Mouse (Mus musculus) hindbrain, embryonic 11.5 days (tissue): ENCODE data around the gene Klrb1a. TPM values are rescaled to one million over a fixed set of nuclear protein-coding genes. Genes with fewer than 3 reads are reported as not detected.
A peak's percentile ranks its signal among the peaks of the same experiment; 100 is the strongest.

Experiments
- ATAC-seq: fragments of 200-750 bp; cut with Nextera tagmentation; 2 replicates; pipeline ENCODE4 v1.8.0; 2017; ENCODE audit warnings: mild to moderate bottlenecking, moderate TSS enrichment, moderate library complexity; ENCODE audit not compliant: low FRiP score
- DNase-seq: peaks from one replicate; pipeline ENCODE4 v3.0.0-alpha.2; 2015; ENCODE audit warnings: low spot score
- H3K27ac ChIP-seq: fragments of 300-500 bp; sonication (generic); 2 replicates; pipeline ENCODE4 v1.5.1; 2014; ENCODE audit warnings: mild to moderate bottlenecking, low read depth, low read length
- H3K27me3 ChIP-seq: fragments of 300-500 bp; sonication (generic); 2 replicates; pipeline ENCODE4 v1.6.1; 2014; ENCODE audit warnings: mild to moderate bottlenecking, low read length, moderate library complexity, mixed read lengths; ENCODE audit not compliant: control insufficient read depth, insufficient read depth
- H3K36me3 ChIP-seq: fragments of 300-500 bp; sonication (generic); 2 replicates; pipeline ENCODE4 v1.6.1; 2014; ENCODE audit warnings: mild to moderate bottlenecking, low read length, moderate library complexity, mixed read lengths; ENCODE audit not compliant: control insufficient read depth, insufficient read depth
- H3K4me1 ChIP-seq: fragments of 300-500 bp; sonication (generic); replicated peaks from 2 replicates; pipeline ENCODE4 v1.6.1; 2014; ENCODE audit warnings: low read length, mixed read lengths; ENCODE audit not compliant: control insufficient read depth, insufficient read depth
- H3K4me2 ChIP-seq: fragments of 300-500 bp; sonication (generic); replicated peaks from 2 replicates; pipeline ENCODE4 v1.6.1; 2014; ENCODE audit warnings: mild to moderate bottlenecking, low read depth, low read length
- H3K4me3 ChIP-seq: fragments of 300-500 bp; sonication (generic); 2 replicates; pipeline ENCODE4 v1.5.1; 2014; ENCODE audit warnings: low read depth, low read length
- H3K9ac ChIP-seq: fragments of 300-500 bp; sonication (generic); 2 replicates; pipeline ENCODE4 v1.6.1; 2014; ENCODE audit warnings: low read depth, low read length
- H3K9me3 ChIP-seq: fragments of 300-500 bp; sonication (generic); 2 replicates; pipeline ENCODE4 v1.6.1; 2016; ENCODE audit warnings: low read length; ENCODE audit not compliant: control insufficient read depth
- WGBS: fragments of 180-500 bp; shearing (Covaris S2); extraction: QIAGEN DNeasy Blood & Tissue Kit; methylation state at CpG from one replicate; pipeline ENCODE4 v1.1.7; 2014; 5-methylcytosine and 5-hydroxymethylcytosine counted together
- polyA plus RNA-seq: library from polyadenylated mRNA; unstranded; fragments of >200 nt; fragmentation: Nextera tagmentation; extraction: Ambion mirVana; gene quantifications from 2 replicates; pipeline ENCODE4 v1.2.1, GENCODE M21; 2014

Klrb1a gene
- polyA plus RNA-seq, 1 experiment from 2014 or later = not detected

DNA sequence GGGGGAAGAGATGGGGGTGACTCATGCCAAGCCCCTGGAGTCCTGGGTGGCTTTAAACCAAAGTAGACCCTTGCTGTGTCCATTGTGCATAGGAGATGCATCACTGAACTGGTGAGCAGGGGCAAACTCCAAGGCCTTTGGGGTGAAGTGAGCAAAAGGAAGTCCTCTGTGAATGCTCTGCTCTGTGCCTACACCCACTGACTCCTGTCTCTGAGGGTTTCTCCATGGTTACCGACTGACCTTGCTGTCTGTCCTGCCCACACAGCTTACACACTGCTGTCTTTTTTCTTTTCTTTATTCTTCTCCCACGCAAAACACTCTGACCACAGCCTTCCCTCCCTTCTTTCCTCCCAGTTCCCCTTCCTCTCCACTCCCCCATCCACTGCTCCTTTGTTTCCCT lies 600 bp downstream of the Klrb1a start:
- 54% methylated on average over 2 of the region's 2 CpGs for WGBS
- H3K27me3 ChIP-seq = no peaks in the 10 kb centered on the region
- H3K4me3 ChIP-seq = no peak overlapping the region
- no peak overlapping the region for H3K27ac ChIP-seq
- no peak overlapping the region for H3K4me2 ChIP-seq
- ATAC-seq (no peak), DNase-seq (no peak)
- H3K36me3 ChIP-seq = no peaks in the 10 kb centered on the region
- no peak overlapping the region for H3K9ac ChIP-seq
- H3K9me3 ChIP-seq = no peaks in the 10 kb centered on the region
- no peaks in the 10 kb centered on the region for H3K4me1 ChIP-seq

DNA sequence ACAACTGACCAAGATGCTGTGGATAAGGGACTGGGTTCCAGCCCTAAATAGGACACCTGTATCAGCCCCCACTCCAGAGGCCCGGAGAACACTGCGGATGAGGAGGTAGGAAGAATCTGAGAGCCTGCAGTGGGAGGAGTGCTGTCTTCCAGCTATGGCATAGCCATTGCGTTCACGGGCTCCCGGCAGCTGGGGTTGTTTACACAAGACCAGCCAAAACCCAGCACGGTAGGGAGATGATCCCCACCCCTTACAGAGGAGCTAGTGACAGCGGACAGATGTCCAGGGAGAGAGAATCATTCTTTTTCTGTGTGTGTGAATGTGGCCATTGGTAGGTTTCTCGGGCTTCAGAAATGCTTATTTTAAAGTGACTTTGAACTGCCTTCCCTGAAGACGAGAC lies 17.0 kb downstream of the Klrb1a start:
- Histone ChIP-seq H3K9ac (no peak overlapping the region), H3K36me3 (no peaks in the 10 kb centered on the region), H3K4me3 (no peak overlapping the region), H3K27me3 (no peaks in the 10 kb centered on the region), H3K27ac (no peak overlapping the region), H3K4me2 (no peak overlapping the region), H3K4me1 (no peaks in the 10 kb centered on the region), H3K9me3 (no peaks in the 10 kb centered on the region)
- ATAC-seq (no peak), DNase-seq (no peak)
- 67% methylated on average over 9 of the region's 9 CpGs for WGBS

DNA sequence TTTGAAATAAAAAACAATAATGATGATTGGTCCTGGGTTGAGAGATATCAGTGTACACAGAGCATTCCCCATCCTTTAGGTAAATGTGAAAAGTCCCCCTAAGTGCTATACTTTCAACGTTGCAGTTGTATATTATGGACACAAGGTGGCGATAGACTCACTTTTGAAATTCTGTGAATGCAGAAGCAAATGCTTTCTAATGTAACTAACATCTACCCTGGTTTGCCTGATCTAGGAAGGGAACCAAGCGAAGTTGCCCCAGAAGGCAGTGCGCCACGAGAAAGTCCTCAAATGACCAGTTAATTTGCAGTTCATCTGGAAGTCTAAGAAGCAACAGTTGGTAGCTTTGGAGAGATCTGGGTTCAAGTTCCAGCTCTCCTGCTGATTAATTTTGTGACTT lies 18.8 kb downstream of the Klrb1a start:
- ATAC-seq (no peak), DNase-seq (peak; percentile 43)
- no peaks in the 10 kb centered on the region for H3K9me3 ChIP-seq
- 45% methylated on average over 5 of the region's 5 CpGs for WGBS
- H3K36me3 ChIP-seq = no peaks in the 10 kb centered on the region
- no peak overlapping the region for H3K27ac ChIP-seq
- no peak overlapping the region for H3K4me3 ChIP-seq
- H3K4me1 ChIP-seq = no peaks in the 10 kb centered on the region
- no peaks in the 10 kb centered on the region for H3K27me3 ChIP-seq
- no peak overlapping the region for H3K4me2 ChIP-seq
- no peak overlapping the region for H3K9ac ChIP-seq

DNA sequence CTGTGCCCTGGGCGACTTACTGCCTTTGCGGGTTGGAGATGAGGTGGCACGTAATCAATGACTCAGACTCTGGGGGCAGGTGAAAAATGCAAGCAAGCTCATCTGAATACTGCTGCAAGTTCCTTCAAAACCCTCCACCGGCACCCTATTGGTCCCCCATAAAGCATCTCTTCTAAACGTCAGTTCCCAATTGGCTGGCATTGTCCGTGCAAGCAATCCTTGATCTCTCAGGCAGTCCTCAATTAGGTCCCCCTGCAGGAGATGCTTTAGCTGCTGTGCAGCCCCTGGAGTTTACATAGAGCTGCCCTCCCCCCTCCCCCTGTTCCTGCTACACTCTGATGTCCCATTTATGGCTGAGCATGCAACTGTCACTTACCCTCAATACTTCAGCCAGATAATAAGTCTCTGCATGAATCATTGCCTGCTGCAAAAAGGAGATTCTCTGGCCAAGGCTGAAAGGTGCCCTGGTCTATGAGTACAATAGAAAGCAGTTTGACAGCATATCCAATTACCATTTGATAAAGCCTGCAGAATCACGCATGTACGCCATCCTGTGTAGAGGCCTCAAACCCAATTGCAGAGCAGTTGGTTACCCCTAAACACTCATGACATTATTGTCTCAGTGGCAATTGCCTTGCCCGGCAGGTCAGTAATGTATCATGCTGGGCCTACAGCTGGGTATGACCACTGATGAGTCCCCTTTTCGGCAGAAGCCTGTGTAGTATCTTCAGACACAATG lies 20.7 kb downstream of the Klrb1a start:
- 48% methylated on average over 10 of the region's 10 CpGs for WGBS
- H3K9me3 ChIP-seq = no peaks in the 10 kb centered on the region
- H3K27me3 ChIP-seq = no peaks in the 10 kb centered on the region
- no peaks in the 10 kb centered on the region for H3K36me3 ChIP-seq
- no peak overlapping the region for H3K9ac ChIP-seq
- DNase-seq (no peak), ATAC-seq (peak; percentile 55)
- no peak overlapping the region for H3K27ac ChIP-seq
- no peak overlapping the region for H3K4me2 ChIP-seq
- H3K4me3 ChIP-seq = no peak overlapping the region
- no peaks in the 10 kb centered on the region for H3K4me1 ChIP-seq

DNA sequence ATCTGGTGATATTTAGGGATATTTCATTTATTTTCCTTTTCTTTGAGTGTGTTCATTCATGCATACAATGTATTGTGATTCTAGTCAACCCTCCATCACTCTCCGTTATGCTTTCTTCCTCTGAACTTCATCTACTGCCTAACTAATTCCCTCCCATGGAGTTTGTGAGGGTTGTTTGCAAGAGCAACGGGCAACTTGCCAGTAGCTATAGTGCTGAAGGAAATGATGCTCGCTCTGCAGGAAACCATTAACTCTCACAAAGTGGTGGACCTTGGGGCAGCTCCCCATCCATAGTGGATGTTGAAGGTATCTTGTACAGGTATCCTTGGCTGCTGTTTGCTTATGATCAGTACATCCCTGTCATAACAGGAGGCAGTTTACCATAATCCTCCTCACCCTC lies 21.3 kb downstream of the Klrb1a start:
- H3K27ac ChIP-seq = no peak overlapping the region
- no peaks in the 10 kb centered on the region for H3K27me3 ChIP-seq
- no peak overlapping the region for H3K4me2 ChIP-seq
- DNase-seq (no peak), ATAC-seq (0 out of 2 replicates have a peak, but pooled peaks have one; percentile 1)
- no peak overlapping the region for H3K9ac ChIP-seq
- no peak overlapping the region for H3K4me3 ChIP-seq
- no peaks in the 10 kb centered on the region for H3K36me3 ChIP-seq
- no peaks in the 10 kb centered on the region for H3K4me1 ChIP-seq
- H3K9me3 ChIP-seq = no peaks in the 10 kb centered on the region
- WGBS = 55% methylated on average over 3 of the region's 3 CpGs

DNA sequence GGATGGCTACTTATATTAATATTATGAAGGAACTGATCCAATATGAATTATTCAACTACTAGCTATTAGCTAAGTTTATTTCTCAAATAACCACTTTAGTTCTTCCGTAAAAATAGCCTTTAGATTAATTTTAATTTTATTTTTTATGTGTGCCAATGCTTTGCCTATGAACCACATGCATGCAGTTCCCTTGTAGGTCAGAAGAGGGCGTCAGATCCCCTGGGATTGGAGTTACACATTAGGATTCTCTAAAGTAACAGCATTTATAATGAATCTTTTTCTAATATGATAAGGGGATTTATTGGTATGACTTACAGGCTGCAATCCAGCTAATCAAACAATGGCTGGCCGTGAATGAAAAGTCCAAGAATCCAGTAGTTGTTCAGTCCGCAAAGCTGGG lies 23.8 kb downstream of the Klrb1a start:
- no peak overlapping the region for H3K27ac ChIP-seq
- H3K9me3 ChIP-seq = no peaks in the 10 kb centered on the region
- no peak overlapping the region for H3K4me2 ChIP-seq
- ATAC-seq (no peak), DNase-seq (no peak)
- H3K27me3 ChIP-seq = no peaks in the 10 kb centered on the region
- no peaks in the 10 kb centered on the region for H3K4me1 ChIP-seq
- WGBS = 61% methylated on average over 4 of the region's 4 CpGs
- no peak overlapping the region for H3K9ac ChIP-seq
- H3K36me3 ChIP-seq = no peaks in the 10 kb centered on the region
- H3K4me3 ChIP-seq = no peak overlapping the region

DNA sequence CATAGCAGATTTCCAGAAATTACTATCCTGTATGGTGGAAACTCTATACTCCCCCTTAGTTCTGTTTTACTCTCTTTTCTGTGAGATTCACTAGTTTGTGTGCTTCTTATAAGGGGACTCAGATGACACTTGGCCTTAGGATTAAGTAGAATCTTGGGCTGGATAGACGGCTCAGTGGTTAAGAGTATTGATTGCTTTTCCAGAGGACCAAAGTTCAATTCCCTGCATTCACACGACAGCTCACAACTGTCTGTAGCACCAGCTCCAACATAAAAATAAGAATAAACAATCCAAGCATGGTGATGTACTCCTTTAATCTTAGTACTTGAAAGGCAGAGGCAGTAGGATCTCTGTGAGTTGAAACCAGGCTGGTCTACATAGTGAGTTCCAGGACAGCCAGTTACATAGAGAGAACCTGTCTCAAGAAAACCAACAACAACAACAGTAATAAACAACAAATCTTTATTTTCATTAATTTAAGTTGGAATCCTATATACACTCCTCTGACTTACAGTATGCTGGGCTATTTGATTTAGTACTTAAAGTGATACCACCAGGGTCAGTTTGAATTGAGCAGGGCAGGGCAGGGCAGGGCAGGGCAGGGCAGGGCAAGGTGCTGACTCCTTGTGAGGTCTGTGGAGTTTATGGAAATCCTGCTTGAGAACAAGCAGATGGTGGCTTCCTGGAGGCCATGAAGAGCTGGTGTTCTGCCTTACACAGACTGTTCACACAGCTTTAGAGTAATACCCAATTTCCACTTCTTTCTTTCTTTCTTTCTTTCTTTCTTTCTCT lies 24.9 kb downstream of the Klrb1a start:
- no peak overlapping the region for H3K4me2 ChIP-seq
- H3K4me3 ChIP-seq = no peak overlapping the region
- H3K27me3 ChIP-seq = no peaks in the 10 kb centered on the region
- H3K27ac ChIP-seq = no peak overlapping the region
- no peak for DNase-seq
- ATAC-seq = no peak
- no peaks in the 10 kb centered on the region for H3K36me3 ChIP-seq
- H3K9me3 ChIP-seq = no peaks in the 10 kb centered on the region
- WGBS = 70% methylated on average over 2 of the region's 2 CpGs
- H3K9ac ChIP-seq = no peak overlapping the region
- no peaks in the 10 kb centered on the region for H3K4me1 ChIP-seq

DNA sequence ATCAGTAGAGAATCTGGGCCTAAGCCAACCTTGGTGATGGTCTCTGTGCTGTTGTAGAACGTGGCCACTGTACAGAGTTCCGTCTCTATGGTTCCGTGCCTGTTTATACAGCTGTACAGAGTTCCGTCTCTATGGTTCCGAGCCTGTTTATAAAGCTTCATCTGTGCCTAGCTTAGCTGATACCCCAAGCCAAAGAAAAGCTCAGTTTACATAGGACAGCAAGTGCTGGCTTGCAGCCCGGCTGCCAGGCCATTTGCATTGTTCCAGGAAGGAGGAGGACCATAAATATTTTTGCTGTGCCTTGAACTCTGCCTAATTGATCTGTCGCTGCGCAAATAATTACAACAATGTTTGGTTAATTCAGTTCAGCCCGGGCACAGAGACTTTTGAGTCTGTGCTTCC lies 26.2 kb downstream of the Klrb1a start:
- H3K4me2 ChIP-seq = no peak overlapping the region
- no peaks in the 10 kb centered on the region for H3K4me1 ChIP-seq
- H3K27me3 ChIP-seq = no peaks in the 10 kb centered on the region
- H3K9ac ChIP-seq = no peak overlapping the region
- 56% methylated on average over 9 of the region's 9 CpGs for WGBS
- DNase-seq = peak; percentile 36
- H3K27ac ChIP-seq = no peak overlapping the region
- H3K9me3 ChIP-seq = no peaks in the 10 kb centered on the region
- ATAC-seq = peak; percentile 68; the same call in 1 of the 2 replicates
- H3K36me3 ChIP-seq = no peaks in the 10 kb centered on the region
- no peak overlapping the region for H3K4me3 ChIP-seq

DNA sequence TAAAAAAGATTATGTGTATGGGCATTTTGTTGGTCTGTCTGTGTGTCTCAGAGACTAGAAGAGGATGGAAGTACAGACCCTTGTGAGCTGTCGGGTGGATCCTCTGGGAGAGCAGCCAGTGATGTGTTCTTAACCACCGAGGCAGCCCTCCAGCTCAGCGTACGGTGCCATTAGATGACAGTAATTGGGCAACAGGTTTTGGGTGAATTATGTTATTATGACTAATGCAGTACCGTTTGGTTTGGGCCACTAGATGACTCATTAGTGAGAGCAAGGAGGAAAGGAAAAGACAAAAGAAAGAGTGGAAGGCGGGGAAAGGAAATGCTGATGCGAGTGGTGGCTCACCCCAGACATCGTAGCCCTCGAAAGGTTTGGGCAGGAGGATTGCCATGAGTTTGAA lies 28.7 kb downstream of the Klrb1a start:
- WGBS = 93% methylated on average over 9 of the region's 9 CpGs
- H3K9me3 ChIP-seq = no peaks in the 10 kb centered on the region
- H3K4me2 ChIP-seq = no peak overlapping the region
- ATAC-seq (no peak), DNase-seq (no peak)
- no peak overlapping the region for H3K27ac ChIP-seq
- no peak overlapping the region for H3K4me3 ChIP-seq
- no peaks in the 10 kb centered on the region for H3K4me1 ChIP-seq
- no peaks in the 10 kb centered on the region for H3K27me3 ChIP-seq
- no peak overlapping the region for H3K9ac ChIP-seq
- H3K36me3 ChIP-seq = no peaks in the 10 kb centered on the region
